Mouse (Mus musculus) lung, embryonic 14.5 days (tissue): ENCODE results near the gene Dock4. TPM values are rescaled to one million over a fixed set of nuclear protein-coding genes. Genes with fewer than 3 reads are reported as not detected.

Experiments
- ATAC-seq: fragments of 200-750 bp; cut with Nextera tagmentation; 2 replicates; pipeline ENCODE4 v1.8.0; 2017; ENCODE audit warnings: mild to moderate bottlenecking, moderate TSS enrichment, moderate library complexity; ENCODE audit not compliant: insufficient read depth
- DNase-seq: peaks from one replicate; pipeline ENCODE4 v3.0.0-alpha.2; 2015
- H3K27ac ChIP-seq: fragments of 300-500 bp; sonication (generic); 2 replicates; pipeline ENCODE4 v1.5.1; 2014; ENCODE audit warnings: low read depth, mild to moderate bottlenecking, moderate library complexity
- H3K27me3 ChIP-seq: fragments of 300-500 bp; sonication (generic); 2 replicates; pipeline ENCODE4 v1.6.1; 2014; ENCODE audit warnings: low read length, control low read depth; ENCODE audit not compliant: insufficient read depth
- H3K36me3 ChIP-seq: fragments of 300-500 bp; sonication (generic); 2 replicates; pipeline ENCODE4 v1.6.1; 2014; ENCODE audit warnings: control low read depth; ENCODE audit not compliant: insufficient read depth
- H3K4me1 ChIP-seq: fragments of 300-500 bp; sonication (generic); 2 replicates; pipeline ENCODE4 v1.6.1; 2014; ENCODE audit warnings: antibody characterized with exemption, control low read depth; ENCODE audit not compliant: insufficient read depth
- H3K4me2 ChIP-seq: fragments of 300-500 bp; sonication (generic); 2 replicates; pipeline ENCODE4 v1.6.1; 2014; ENCODE audit warnings: mild to moderate bottlenecking
- H3K4me3 ChIP-seq: fragments of 300-500 bp; sonication (generic); 2 replicates; pipeline ENCODE4 v1.5.1; 2014; ENCODE audit warnings: low read depth, low read length
- H3K9ac ChIP-seq: fragments of 300-500 bp; sonication (generic); 2 replicates; pipeline ENCODE4 v1.6.1; 2014
- H3K9me3 ChIP-seq: fragments of 300-500 bp; sonication (generic); 2 replicates; pipeline ENCODE4 v1.6.1; 2016; ENCODE audit warnings: low read depth, low read length, control low read depth
- CTCF ChIP-seq: IDR thresholded peaks from 2 replicates; pipeline ENCODE4 v1.5.1; 2016; ENCODE audit warnings: antibody characterized with exemption, low read depth
- WGBS: fragments of 180-500 bp; shearing (Covaris S2); extraction: QIAGEN DNeasy Blood & Tissue Kit; methylation state at CpG from one replicate; pipeline ENCODE4 v1.1.7; 2014; 5-methylcytosine and 5-hydroxymethylcytosine counted together
- polyA plus RNA-seq: library from polyadenylated mRNA; unstranded; fragments of >200 nt; fragmentation: Nextera tagmentation; extraction: Ambion mirVana; gene quantifications from 2 replicates; pipeline ENCODE4 v1.2.1, GENCODE M21; 2014

The Dock4 gene
- polyA plus RNA-seq, 1 experiment from 2014 or later, result 28.9 TPM

GRCm38 (mm10) chr12:40525045-40525444, 79.3 kb downstream of the Dock4 start:
- Histone ChIP-seq H3K4me3 (no peak overlapping the region), H3K27me3 (no peaks in the 10 kb centered on the region), H3K9me3 (no peaks in the 10 kb centered on the region), H3K27ac (no peak overlapping the region), H3K36me3 (no peaks in the 10 kb centered on the region), H3K4me1 (no peaks in the 10 kb centered on the region), H3K4me2 (no peak overlapping the region), H3K9ac (no peak overlapping the region)
- DNase-seq (peak; percentile 47), ATAC-seq (no peak)
- no peak for TF ChIP-seq CTCF
- WGBS, result 73% methylated on average over 3 of the region's 3 CpGs

GRCm38 (mm10) chr12:40535655-40536618, 90.2 kb downstream of the Dock4 start:
- DNase-seq (peak; percentile 44), ATAC-seq (no peak)
- Histone ChIP-seq H3K4me1 (no peaks in the 10 kb centered on the region), H3K27ac (no peak overlapping the region), H3K4me2 (no peak overlapping the region), H3K9me3 (no peaks in the 10 kb centered on the region), H3K27me3 (no peaks in the 10 kb centered on the region), H3K36me3 (no peaks in the 10 kb centered on the region), H3K4me3 (no peak overlapping the region), H3K9ac (no peak overlapping the region)
- no peak for TF ChIP-seq CTCF
- WGBS, result 71% methylated on average over 9 of the region's 9 CpGs

DNA sequence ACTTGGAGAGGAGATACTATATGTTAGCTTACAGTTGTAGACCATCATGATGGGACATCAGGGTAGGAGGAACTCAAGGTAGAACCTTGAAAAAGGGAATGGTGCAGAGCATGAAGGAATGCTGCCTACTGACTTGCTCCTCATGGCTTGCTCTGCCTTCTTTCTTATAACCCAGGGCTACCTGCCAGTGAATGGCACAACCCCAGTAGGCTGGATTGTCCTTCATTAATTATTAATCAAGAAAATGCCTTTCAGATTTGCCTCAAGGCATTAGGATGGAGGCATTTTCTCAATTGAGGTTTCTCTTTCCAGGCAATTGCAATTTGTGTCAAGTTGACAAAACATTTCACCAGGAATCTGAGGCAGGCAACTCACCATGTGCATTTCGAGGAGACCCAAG, 92.1 kb downstream of the Dock4 start:
- Histone ChIP-seq H3K36me3 (no peaks in the 10 kb centered on the region), H3K4me3 (no peak overlapping the region), H3K9ac (no peak overlapping the region), H3K27me3 (no peaks in the 10 kb centered on the region), H3K9me3 (no peaks in the 10 kb centered on the region), H3K27ac (no peak overlapping the region), H3K4me1 (no peaks in the 10 kb centered on the region), H3K4me2 (no peak overlapping the region)
- 91% methylated on average over 1 of the region's 1 CpGs for WGBS
- ATAC-seq (no peak), DNase-seq (no peak)
- no peak for TF ChIP-seq CTCF

DNA sequence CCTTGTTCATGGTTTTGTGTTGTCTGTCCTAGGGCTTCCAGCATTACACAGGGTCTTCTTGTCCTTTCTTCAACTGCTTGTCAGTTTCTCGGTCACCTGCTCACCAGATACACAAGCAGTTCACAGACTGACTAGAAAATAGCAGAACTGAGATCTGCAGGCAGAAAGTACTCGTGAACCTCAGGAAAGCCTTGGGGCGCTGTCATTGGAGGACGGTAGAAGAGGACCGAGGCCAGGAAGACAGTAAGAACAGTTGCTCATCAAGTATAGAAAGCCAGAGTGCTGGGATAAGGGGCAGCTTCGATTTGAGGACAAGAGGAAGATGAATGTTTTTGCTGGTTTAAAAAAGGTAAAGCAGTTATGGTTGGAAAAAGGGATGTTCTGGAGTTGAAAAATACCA, 92.6 kb downstream of the Dock4 start:
- no peaks in the 10 kb centered on the region for H3K36me3 ChIP-seq
- no peaks in the 10 kb centered on the region for H3K9me3 ChIP-seq
- no peak overlapping the region for H3K9ac ChIP-seq
- H3K27ac ChIP-seq, result no peak overlapping the region
- ATAC-seq, result no peak
- no peaks in the 10 kb centered on the region for H3K27me3 ChIP-seq
- TF ChIP-seq CTCF, result no peak
- 83% methylated on average over 6 of the region's 6 CpGs for WGBS
- H3K4me2 ChIP-seq, result no peak overlapping the region
- no peaks in the 10 kb centered on the region for H3K4me1 ChIP-seq
- no peak for DNase-seq
- H3K4me3 ChIP-seq, result no peak overlapping the region

DNA sequence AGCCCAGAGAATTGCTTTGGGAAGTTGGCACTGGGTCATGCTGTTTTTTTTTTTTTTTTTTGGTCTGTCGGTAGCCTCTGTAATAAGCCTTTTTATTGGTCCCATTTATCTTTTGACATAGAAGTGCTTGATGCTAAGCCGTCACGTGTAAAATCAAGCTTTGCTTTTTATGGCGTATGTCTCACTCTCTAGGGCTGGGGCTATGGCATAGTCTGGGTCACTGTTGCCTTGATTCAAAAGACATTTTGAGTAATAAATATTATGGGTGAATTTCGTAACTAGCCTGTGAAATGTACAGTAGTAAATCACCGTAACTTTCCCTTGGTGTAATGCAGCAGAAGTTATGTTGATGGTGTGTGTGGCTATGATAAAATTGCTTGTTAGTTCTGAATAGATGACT, 93.0 kb downstream of the Dock4 start:
- Histone ChIP-seq H3K36me3 (no peaks in the 10 kb centered on the region), H3K27me3 (no peaks in the 10 kb centered on the region), H3K4me1 (no peaks in the 10 kb centered on the region), H3K4me3 (no peak overlapping the region), H3K9me3 (no peaks in the 10 kb centered on the region), H3K27ac (no peak overlapping the region), H3K9ac (no peak overlapping the region), H3K4me2 (no peak overlapping the region)
- 67% methylated on average over 6 of the region's 6 CpGs for WGBS
- DNase-seq (no peak), ATAC-seq (no peak)
- TF ChIP-seq CTCF, result no peak

GRCm38 (mm10) chr12:40544273-40544672, 98.5 kb downstream of the Dock4 start:
- Histone ChIP-seq H3K9ac (no peak overlapping the region), H3K27me3 (no peaks in the 10 kb centered on the region), H3K9me3 (no peaks in the 10 kb centered on the region), H3K4me2 (no peak overlapping the region), H3K4me1 (no peaks in the 10 kb centered on the region), H3K36me3 (no peaks in the 10 kb centered on the region), H3K27ac (no peak overlapping the region), H3K4me3 (no peak overlapping the region)
- no peak for TF ChIP-seq CTCF
- ATAC-seq, result no peak
- WGBS, result 86% methylated on average over 3 of the region's 3 CpGs
- no peak for DNase-seq

- DNase-seq (no peak), ATAC-seq (no peak)
- H3K9me3 ChIP-seq, result no peaks in the 10 kb centered on the region
- 69% methylated on average over 5 of the region's 5 CpGs for WGBS
- H3K4me3 ChIP-seq, result no peak overlapping the region
- H3K27ac ChIP-seq, result no peak overlapping the region
- H3K36me3 ChIP-seq, result no peaks in the 10 kb centered on the region
- H3K4me2 ChIP-seq, result no peak overlapping the region
- H3K9ac ChIP-seq, result no peak overlapping the region
- H3K4me1 ChIP-seq, result no peaks in the 10 kb centered on the region
- no peaks in the 10 kb centered on the region for H3K27me3 ChIP-seq
- no peak for TF ChIP-seq CTCF
Measured at GRCm38 (mm10) chr12:40546827-40547226, 101.1 kb downstream of the Dock4 start.
